Mouse (Mus musculus) adrenal gland, postnatal 10 days (tissue): ENCODE measurements at regions not wholly inside any gene's neighbourhood (a gene's known extent, or its start where the extent isn't known, plus 50 kb on each side); places are given as distances from the start of the nearest gene placed in this dataset.

Experiments used
- DNase-seq: peaks from one replicate; pipeline ENCODE4 v3.0.0; 2021; ENCODE audit warnings: mixed read lengths

- DNase-seq: no peak
Measured at GRCm38 (mm10) chr11:111583606-111584005, 517.6 kb downstream of the Kcnj2 start.

GRCm38 (mm10) chr11:111599456-111599855 lies 533.5 kb downstream of the Kcnj2 start:
- DNase-seq: no peak

- DNase-seq: no peak
Measured at GRCm38 (mm10) chr11:111605146-111605545, 539.2 kb downstream of the Kcnj2 start.

GRCm38 (mm10) chr11:111610522-111611015 lies 544.6 kb downstream of the Kcnj2 start:
- DNase-seq: no peak

- no peak for DNase-seq
Measured at GRCm38 (mm10) chr11:111643603-111644002, 577.6 kb downstream of the Kcnj2 start.

- peak; percentile 16 for DNase-seq
Measured at GRCm38 (mm10) chr11:111652882-111653281, 586.9 kb downstream of the Kcnj2 start.

- no peak for DNase-seq
Measured at GRCm38 (mm10) chr11:111657778-111658177, 591.8 kb downstream of the Kcnj2 start.

GRCm38 (mm10) chr11:111658362-111659309 lies 592.7 kb downstream of the Kcnj2 start:
- DNase-seq: no peak

GRCm38 (mm10) chr11:111663269-111663668 lies 597.3 kb downstream of the Kcnj2 start:
- no peak for DNase-seq

GRCm38 (mm10) chr11:111666336-111666735 lies 600.4 kb downstream of the Kcnj2 start:
- DNase-seq: no peak

- DNase-seq: no peak
Measured at GRCm38 (mm10) chr11:111671865-111672264, 605.9 kb downstream of the Kcnj2 start.

GRCm38 (mm10) chr11:111675673-111676072 lies 609.7 kb downstream of the Kcnj2 start:
- DNase-seq: no peak

GRCm38 (mm10) chr11:111682341-111682740 lies 616.4 kb downstream of the Kcnj2 start:
- DNase-seq: no peak

GRCm38 (mm10) chr11:111683909-111684308 lies 617.9 kb downstream of the Kcnj2 start:
- DNase-seq: no peak

GRCm38 (mm10) chr11:111687769-111688168 lies 621.8 kb downstream of the Kcnj2 start:
- no peak for DNase-seq

GRCm38 (mm10) chr11:111688186-111688860 lies 622.4 kb downstream of the Kcnj2 start:
- no peak for DNase-seq

GRCm38 (mm10) chr11:111689899-111690298 lies 623.9 kb downstream of the Kcnj2 start:
- DNase-seq: no peak

- no peak for DNase-seq
Measured at GRCm38 (mm10) chr11:111691512-111691911, 625.5 kb downstream of the Kcnj2 start.

- no peak for DNase-seq
Measured at GRCm38 (mm10) chr11:111696668-111697067, 630.7 kb downstream of the Kcnj2 start.

- DNase-seq: no peak
Measured at GRCm38 (mm10) chr11:111699862-111700261, 633.9 kb downstream of the Kcnj2 start.

- no peak for DNase-seq
Measured at GRCm38 (mm10) chr11:111706882-111707281, 640.9 kb downstream of the Kcnj2 start.

- DNase-seq: no peak
Measured at GRCm38 (mm10) chr11:111715401-111715800, 649.4 kb downstream of the Kcnj2 start.

GRCm38 (mm10) chr11:111722276-111722675 lies 656.3 kb downstream of the Kcnj2 start:
- DNase-seq: no peak
